Mouse (Mus musculus): ENCODE measurements around the gene Mapkap1.

Mapkap1 gene

GRCm38 (mm10) chr2:34406601-34407464, at the start of gene Mapkap1:
Mapkap1 (plus strand) TSS chr2:34406771.
- in situ Hi-C loops (cut with MboI; ENCODE audit: low pct_unique_long_range_greater_than_20kb in 1 of 2, low sequenced_read_pairs in 2 of 2, unreplicated experiment in 1 of 2) = no loop called here

GRCm38 (mm10) chr2:34363678-34364077, 42.9 kb upstream of the Mapkap1 start:
- in situ Hi-C loops (cut with MboI; ENCODE audit: low pct_unique_long_range_greater_than_20kb in 1 of 2, low sequenced_read_pairs in 2 of 2, unreplicated experiment in 1 of 2) = no loop called here

GRCm38 (mm10) chr2:34367024-34367423, 39.5 kb upstream of the Mapkap1 start:
- in situ Hi-C loops (cut with MboI; ENCODE audit: low pct_unique_long_range_greater_than_20kb in 1 of 2, low sequenced_read_pairs in 2 of 2, unreplicated experiment in 1 of 2) = no loop called here

- in situ Hi-C loops (cut with MboI; ENCODE audit: low pct_unique_long_range_greater_than_20kb in 1 of 2, low sequenced_read_pairs in 2 of 2, unreplicated experiment in 1 of 2) = no loop called here
These were observed 38.2 kb upstream of the Mapkap1 start for GRCm38 (mm10) chr2:34368396-34368795.

- in situ Hi-C loops (cut with MboI; ENCODE audit: low pct_unique_long_range_greater_than_20kb in 1 of 2, low sequenced_read_pairs in 2 of 2, unreplicated experiment in 1 of 2) = no loop called here
These were observed 36.2 kb upstream of the Mapkap1 start for GRCm38 (mm10) chr2:34370349-34370724.

GRCm38 (mm10) chr2:34370725-34371440, 35.7 kb upstream of the Mapkap1 start:
- in situ Hi-C loops (cut with MboI; ENCODE audit: low pct_unique_long_range_greater_than_20kb in 1 of 2, low sequenced_read_pairs in 2 of 2, unreplicated experiment in 1 of 2) = no loop called here

- in situ Hi-C loops (cut with MboI; ENCODE audit: low pct_unique_long_range_greater_than_20kb in 1 of 2, low sequenced_read_pairs in 2 of 2, unreplicated experiment in 1 of 2) = no loop called here
These were observed 34.9 kb upstream of the Mapkap1 start for GRCm38 (mm10) chr2:34371441-34372304.

- in situ Hi-C loops (cut with MboI; ENCODE audit: low pct_unique_long_range_greater_than_20kb in 1 of 2, low sequenced_read_pairs in 2 of 2, unreplicated experiment in 1 of 2) = no loop called here
These were observed 34.0 kb upstream of the Mapkap1 start, which contains the start of gene Pbx3 for GRCm38 (mm10) chr2:34372305-34373301. Pbx3 (minus strand) TSS chr2:34373142.

- in situ Hi-C loops (cut with MboI; ENCODE audit: low pct_unique_long_range_greater_than_20kb in 1 of 2, low sequenced_read_pairs in 2 of 2, unreplicated experiment in 1 of 2) = no loop called here
These were observed 32.7 kb upstream of the Mapkap1 start for GRCm38 (mm10) chr2:34373886-34374285.

GRCm38 (mm10) chr2:34374349-34374748, 32.2 kb upstream of the Mapkap1 start:
- in situ Hi-C loops (cut with MboI; ENCODE audit: low pct_unique_long_range_greater_than_20kb in 1 of 2, low sequenced_read_pairs in 2 of 2, unreplicated experiment in 1 of 2) = no loop called here

- in situ Hi-C loops (cut with MboI; ENCODE audit: low pct_unique_long_range_greater_than_20kb in 1 of 2, low sequenced_read_pairs in 2 of 2, unreplicated experiment in 1 of 2) = no loop called here
These were observed 27.6 kb upstream of the Mapkap1 start for GRCm38 (mm10) chr2:34378930-34379329.

GRCm38 (mm10) chr2:34399535-34399934, 7.0 kb upstream of the Mapkap1 start:
- in situ Hi-C loops (cut with MboI; ENCODE audit: low pct_unique_long_range_greater_than_20kb in 1 of 2, low sequenced_read_pairs in 2 of 2, unreplicated experiment in 1 of 2) = no loop called here

GRCm38 (mm10) chr2:34407596-34407995, 1.0 kb downstream of the Mapkap1 start:
- in situ Hi-C loops (cut with MboI; ENCODE audit: low pct_unique_long_range_greater_than_20kb in 1 of 2, low sequenced_read_pairs in 2 of 2, unreplicated experiment in 1 of 2) = no loop called here

GRCm38 (mm10) chr2:34408341-34408740, 1.8 kb downstream of the Mapkap1 start:
- in situ Hi-C loops (cut with MboI; ENCODE audit: low pct_unique_long_range_greater_than_20kb in 1 of 2, low sequenced_read_pairs in 2 of 2, unreplicated experiment in 1 of 2) = no loop called here

GRCm38 (mm10) chr2:34409741-34410340, 3.3 kb downstream of the Mapkap1 start:
- in situ Hi-C loops (cut with MboI; ENCODE audit: low pct_unique_long_range_greater_than_20kb in 1 of 2, low sequenced_read_pairs in 2 of 2, unreplicated experiment in 1 of 2) = no loop called here

GRCm38 (mm10) chr2:34420256-34420655, 13.7 kb downstream of the Mapkap1 start:
- in situ Hi-C loops (cut with MboI; ENCODE audit: low pct_unique_long_range_greater_than_20kb in 1 of 2, low sequenced_read_pairs in 2 of 2, unreplicated experiment in 1 of 2) = no loop called here

GRCm38 (mm10) chr2:34424186-34424585, 17.6 kb downstream of the Mapkap1 start:
- in situ Hi-C loops (cut with MboI; ENCODE audit: low pct_unique_long_range_greater_than_20kb in 1 of 2, low sequenced_read_pairs in 2 of 2, unreplicated experiment in 1 of 2) = no loop called here

Measured in mouse embryonic stem cell (cell line).